Mouse (Mus musculus) MEL (cell line): ENCODE data around the gene Hist1h2bl. TPM values are rescaled to one million over a fixed set of nuclear protein-coding genes. Genes with fewer than 3 reads are reported as not detected.

Source experiments
- DNase-seq: peaks from one replicate; pipeline ENCODE4 v3.0.0; 2011; ENCODE audit warnings: low read depth, low spot score
- H3K27ac ChIP-seq: 2 replicates; pipeline ENCODE4 v1.5.1; 2012; ENCODE audit warnings: low read depth, mild to moderate bottlenecking, control low read depth, low read length, moderate library complexity; ENCODE audit not compliant: control insufficient read depth
- H3K27me3 ChIP-seq, 2 experiments: fragments of 150-350 bp in 1 of 2; sonication (generic) in 1 of 2; 2 replicates each; pipeline ENCODE4 v1.6.1; 2012; ENCODE audit warnings: low read length in 2 of 2, mild to moderate bottlenecking in 2 of 2, improper control_type of control experiment in 1 of 2, moderate library complexity in 1 of 2; ENCODE audit not compliant: insufficient read depth in 2 of 2, control insufficient read depth in 1 of 2
- H3K36me3 ChIP-seq, 2 experiments: 2 replicates each; pipeline ENCODE4 v1.6.1; 2012 to 2014; ENCODE audit warnings: low read length in 2 of 2, improper control_type of control experiment in 1 of 2, inconsistent platforms in 1 of 2, mild to moderate bottlenecking in 1 of 2; ENCODE audit not compliant: insufficient read depth in 2 of 2, control insufficient read depth in 1 of 2
- H3K4me1 ChIP-seq, 2 experiments: fragments of 150-350 bp in 1 of 2; sonication (generic) in 1 of 2; 2 replicates each; pipeline ENCODE4 v1.6.1; 2012; ENCODE audit warnings: low read length in 2 of 2, improper control_type of control experiment in 1 of 2, mild to moderate bottlenecking in 1 of 2; ENCODE audit not compliant: insufficient read depth in 2 of 2, control insufficient read depth in 1 of 2
- H3K4me3 ChIP-seq, 2 experiments: fragments of 150-350 bp in 1 of 2; sonication (generic) in 1 of 2; 2 replicates each; pipeline ENCODE4 v1.5.1; 2012; ENCODE audit warnings: low read depth in 2 of 2, low read length in 2 of 2, mild to moderate bottlenecking in 2 of 2, moderate library complexity in 2 of 2, control low read depth in 1 of 2, improper control_type of control experiment in 1 of 2; ENCODE audit not compliant: control insufficient read depth in 1 of 2, insufficient read depth in 1 of 2
- H3K79me2 ChIP-seq: 2 replicates; pipeline ENCODE4 v1.6.1; 2012; ENCODE audit warnings: mild to moderate bottlenecking, low read length, moderate library complexity; ENCODE audit not compliant: control insufficient read depth, poor library complexity, insufficient read depth
- H3K9ac ChIP-seq: 2 replicates; pipeline ENCODE4 v1.6.1; 2012; ENCODE audit warnings: low read depth, mild to moderate bottlenecking, control low read depth, low read length, moderate library complexity; ENCODE audit not compliant: control insufficient read depth, poor library complexity, severe bottlenecking
- H3K9me3 ChIP-seq: fragments of 150-350 bp; sonication (generic); replicated peaks from 2 replicates; pipeline ENCODE4 v1.6.1; 2012; ENCODE audit warnings: mild to moderate bottlenecking, low read length, improper control_type of control experiment, moderate library complexity; ENCODE audit not compliant: insufficient read depth
- CHD1 ChIP-seq: IDR thresholded peaks from 2 replicates; pipeline ENCODE4 v1.6.1; 2012; ENCODE audit warnings: low read depth, mild to moderate bottlenecking, inconsistent platforms, low read length, improper control_type of control experiment
- CHD2 ChIP-seq: IDR thresholded peaks from 2 replicates; pipeline ENCODE4 v1.6.1; 2011; ENCODE audit warnings: low read length, improper control_type of control experiment
- CTCF ChIP-seq, 3 experiments: IDR thresholded peaks in 2 of 3; conservative IDR thresholded peaks in 1 of 3; 2 replicates each; pipeline ENCODE4 v1.5.1; 2011 to 2012; ENCODE audit warnings: low read length in 3 of 3, low read depth in 2 of 3, mild to moderate bottlenecking in 2 of 3, improper control_type of control experiment in 1 of 3, inconsistent platforms in 1 of 3, mixed read lengths in 1 of 3, moderate library complexity in 1 of 3; ENCODE audit not compliant: control insufficient read depth in 1 of 3, insufficient read depth in 1 of 3, poor library complexity in 1 of 3, severe bottlenecking in 1 of 3
- ELF1 ChIP-seq: IDR thresholded peaks from 2 replicates; pipeline ENCODE4 v1.6.1; 2014; ENCODE audit warnings: low read depth, mild to moderate bottlenecking, inconsistent platforms, low read length, improper control_type of control experiment, moderate library complexity
- EP300 ChIP-seq, 2 experiments: IDR thresholded peaks; 2 replicates each; pipeline ENCODE4 v1.6.1; 2011; ENCODE audit warnings: improper control_type of control experiment in 2 of 2, low read length in 2 of 2, low read depth in 1 of 2, mild to moderate bottlenecking in 1 of 2
- GABPA ChIP-seq: IDR thresholded peaks from 2 replicates; pipeline ENCODE4 v1.6.1; 2012; ENCODE audit warnings: low read depth, mild to moderate bottlenecking, inconsistent platforms, low read length, improper control_type of control experiment, moderate library complexity
- GATA1 ChIP-seq: IDR thresholded peaks from 2 replicates; pipeline ENCODE4 v1.6.1; 2011; ENCODE audit warnings: low read depth, low read length, improper control_type of control experiment
- MXI1 ChIP-seq: IDR thresholded peaks from 2 replicates; pipeline ENCODE4 v1.6.1; 2011; ENCODE audit warnings: mild to moderate bottlenecking, low read depth, low read length, improper control_type of control experiment
- MYC ChIP-seq: IDR thresholded peaks from 2 replicates; pipeline ENCODE4 v1.6.1; 2011; ENCODE audit warnings: low read depth, mild to moderate bottlenecking, low read length, improper control_type of control experiment, moderate library complexity
- NRF1 ChIP-seq: IDR thresholded peaks from 2 replicates; pipeline ENCODE4 v1.6.1; 2014; ENCODE audit warnings: low read depth, mild to moderate bottlenecking, inconsistent platforms, low read length, improper control_type of control experiment, moderate library complexity; ENCODE audit not compliant: poor library complexity, insufficient read depth, severe bottlenecking
- POLR2A ChIP-seq, 2 experiments: IDR thresholded peaks; 2 replicates each; pipeline ENCODE4 v1.6.1; 2011 to 2012; ENCODE audit warnings: low read length in 2 of 2, mild to moderate bottlenecking in 2 of 2, control low read depth in 1 of 2, improper control_type of control experiment in 1 of 2, low read depth in 1 of 2, moderate library complexity in 1 of 2; ENCODE audit not compliant: control insufficient read depth in 1 of 2, insufficient read depth in 1 of 2, poor library complexity in 1 of 2
- RCOR1 ChIP-seq: IDR thresholded peaks from 2 replicates; pipeline ENCODE4 v1.6.1; 2012; ENCODE audit warnings: low read depth, mild to moderate bottlenecking, inconsistent platforms, low read length, improper control_type of control experiment
- SIN3A ChIP-seq: IDR thresholded peaks from 2 replicates; pipeline ENCODE4 v1.6.1; 2012; ENCODE audit warnings: low read length, improper control_type of control experiment, inconsistent platforms
- TBP ChIP-seq: IDR thresholded peaks from 2 replicates; pipeline ENCODE4 v1.8.0; 2011; ENCODE audit warnings: low read depth, low read length, improper control_type of control experiment
- TCF12 ChIP-seq: IDR thresholded peaks from 2 replicates; pipeline ENCODE4 v1.6.1; 2014; ENCODE audit warnings: low read depth, mild to moderate bottlenecking, inconsistent platforms, low read length, improper control_type of control experiment, moderate library complexity
- USF1 ChIP-seq: IDR thresholded peaks from 2 replicates; pipeline ENCODE4 v1.6.1; 2014; ENCODE audit warnings: low read depth, mild to moderate bottlenecking, inconsistent platforms, low read length, improper control_type of control experiment, moderate library complexity
- USF2 ChIP-seq, 2 experiments: IDR thresholded peaks; 2 replicates each; pipeline ENCODE4 v1.6.1; 2011 to 2012; ENCODE audit warnings: improper control_type of control experiment in 2 of 2, low read length in 2 of 2, borderline replicate concordance in 1 of 2, inconsistent platforms in 1 of 2, low read depth in 1 of 2, mild to moderate bottlenecking in 1 of 2; ENCODE audit not compliant: insufficient read depth in 1 of 2
- ZKSCAN1 ChIP-seq: IDR thresholded peaks from 2 replicates; pipeline ENCODE4 v1.6.1; 2012; ENCODE audit warnings: low read depth, mild to moderate bottlenecking, inconsistent platforms, low read length, improper control_type of control experiment, moderate library complexity
- ZMIZ1 ChIP-seq: IDR thresholded peaks from 2 replicates; pipeline ENCODE4 v1.6.1; 2012; ENCODE audit warnings: low read depth, mild to moderate bottlenecking, inconsistent platforms, low read length, improper control_type of control experiment, moderate library complexity
- polyA plus RNA-seq, 2 experiments: library from polyadenylated mRNA; stranded (reverse) in 1 of 2; unstranded in 1 of 2; fragments of >175 nt in 1 of 2; fragments of >200 nt in 1 of 2; gene quantifications; 2 replicates each; pipeline versions ENCODE4 v1.2.1 to v1.2.4; 2012; ENCODE audit warnings: low replicate concordance in 2 of 2, low read depth in 1 of 2; ENCODE audit not compliant: insufficient read length in 2 of 2, insufficient read depth in 1 of 2, missing spikeins in 1 of 2
- total RNA-seq: library from RNA; depleted of rRNA; stranded (reverse); fragments of 300-350 nt; gene quantifications from 2 replicates; pipeline ENCODE4 v1.2.3, GENCODE M21; 2012

The Hist1h2bl gene
- total and polyA plus RNA-seq, 3 experiments, result 6.7 to 2,215 TPM; not detected in 1

- no peak overlapping the region for H3K9ac ChIP-seq
- no peaks in the 10 kb centered on the region; a peak in 1 of 4 replicates for H3K36me3 ChIP-seq
- H3K27ac ChIP-seq, result no peak overlapping the region
Measured at GRCm38 (mm10) chr13:21727948-21728572, 12.1 kb upstream of the Hist1h2bl start.

GRCm38 (mm10) chr13:21722993-21723836 lies 7.3 kb upstream of the Hist1h2bl start:
- H3K4me3 ChIP-seq, result no peak overlapping the region
- no peaks in the 10 kb centered on the region for H3K9me3 ChIP-seq

More at GRCm38 (mm10) chr13:21727948-21728572, 12.1 kb upstream of the Hist1h2bl start:
- Histone ChIP-seq H3K27me3 (no peaks in the 10 kb centered on the region), H3K9me3 (no peaks in the 10 kb centered on the region; the same call in 1 of the 2 replicates), H3K79me2 (no peaks in the 10 kb centered on the region)
- TF ChIP-seq ZMIZ1 (no peak), NRF1 (no peak), MXI1 (no peak), RCOR1 (0 out of 2 replicates have a peak, but pooled peaks have one; percentile 42), TCF12 (0 out of 2 replicates have a peak, but pooled peaks have one; percentile 8), EP300 (IDR thresholded peaks at IDR 0.05; ENCODE audit: low read depth in 1 of 2, low read length in 2 of 2) (peak in 1 of 2 experiments; percentile 54; a peak in 1 of 4 replicates), POLR2A (IDR thresholded peaks at IDR 0.05; ENCODE audit: control insufficient read depth in 1 of 2, insufficient read depth in 1 of 2, low read depth in 1 of 2, low read length in 2 of 2, poor library complexity in 1 of 2) (no peak), MYC (no peak), GATA1 (peak; percentile 61), SIN3A (no peak), USF1 (no peak), GABPA (no peak), ELF1 (no peak), CHD2 (no peak)
- TF ChIP-seq, all 39 proteins: peak for 4
- no peak overlapping the region for H3K4me3 ChIP-seq
- peak; percentile 48 for DNase-seq
- peaks cover 0 to 4% of the 10 kb centered on the region in 2 experiments; a peak in 1 of 4 replicates for H3K4me1 ChIP-seq

More at GRCm38 (mm10) chr13:21722993-21723836, 7.3 kb upstream of the Hist1h2bl start:
- Histone ChIP-seq H3K27me3 (no peaks in the 10 kb centered on the region), H3K79me2 (peaks cover 2% of the 10 kb centered on the region; the same call in 1 of the 2 replicates), H3K36me3 (peaks cover 0 to 18% of the 10 kb centered on the region in 2 experiments; a peak in 2 of 4 replicates), H3K27ac (no peak overlapping the region), H3K4me1 (peaks cover 0 to 7% of the 10 kb centered on the region in 2 experiments; a peak in 2 of 4 replicates), H3K9ac (peak overlapping the region; percentile 53)
- DNase-seq, result peak; percentile 59
- TF ChIP-seq CTCF (IDR thresholded peaks at IDR 0.05 in 2 of 3, conservative IDR thresholded peaks at IDR 0.05 in 1 of 3; ENCODE audit: control insufficient read depth in 1 of 3, insufficient read depth in 1 of 3, low read depth in 2 of 3, low read length in 3 of 3, poor library complexity in 1 of 3, severe bottlenecking in 1 of 3), result peak in 1 of 3 experiments; percentile 31; a peak in 1 of 6 replicates
- TF ChIP-seq ZKSCAN1, result no peak
- TF ChIP-seq USF2 (IDR thresholded peaks at IDR 0.05; ENCODE audit: borderline replicate concordance in 1 of 2, insufficient read depth in 1 of 2, low read depth in 1 of 2, low read length in 2 of 2), result no peak
- no peak for TF ChIP-seq MYC
- TF ChIP-seq TBP, result 0 out of 2 replicates have a peak, but pooled peaks have one; percentile 56
- TF ChIP-seq CHD1, result no peak
